10 mouse cellular contexts compared by ENCODE assay signal in the genomic region with DNA sequence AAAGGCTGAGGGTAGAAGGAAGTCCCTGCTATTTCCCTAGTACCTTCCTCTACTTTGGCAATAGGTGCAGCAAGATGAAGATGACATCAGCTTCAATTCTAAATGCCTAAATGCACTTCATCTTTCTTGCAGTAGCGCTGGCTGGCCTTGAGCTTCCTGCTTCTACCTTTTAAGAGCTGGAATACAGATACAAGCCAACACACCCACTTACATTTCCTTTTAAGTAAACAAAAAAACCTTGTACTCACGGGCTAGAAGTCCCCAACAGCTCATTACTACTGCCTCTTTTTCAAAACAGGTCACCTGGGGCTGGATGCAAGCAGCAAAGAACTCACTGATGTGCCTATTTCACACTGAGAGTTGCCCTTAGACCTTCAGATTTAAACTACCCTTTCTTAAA. TPM values are rescaled to one million over a fixed set of nuclear protein-coding genes. Genes with fewer than 3 reads are reported as not detected.
DNase-seq lines count a peak whose midpoint lies in the region; ATAC-seq and TF ChIP-seq lines count a peak whose summit lies in the region.
"Had no signal": no experiment of that assay in that cellular context is flagged by ENCODE, and none has a peak within 500 bp of the region (broad histone marks: within the 10 kb centered on the region; RNA-seq: fewer than 3 reads in every experiment).

No protein-coding gene starts in this region.

- H3K4me2 ChIP-seq in heart, embryonic 13.5 days, result peak overlapping the region; percentile 90
- no peak overlapping the region for H3K4me2 ChIP-seq in midbrain, postnatal 0 days (ENCODE audit: low read depth, low read length, poor library complexity, severe bottlenecking)
- peak overlapping the region; percentile 88; the same call in 1 of the 2 replicates for H3K4me2 ChIP-seq in liver, embryonic 13.5 days
- peak overlapping the region; percentile 72; the same call in 1 of the 2 replicates for H3K4me2 ChIP-seq in stomach, embryonic 15.5 days

- DNase-seq in heart, postnatal 10 days, result no peak
- no peak for DNase-seq in midbrain, embryonic 10.5 days (ENCODE audit: low spot score)
- DNase-seq in midbrain, postnatal 0 days (ENCODE audit: low spot score), result no peak
- no peak for DNase-seq in liver, embryonic 13.5 days
- no peak for DNase-seq in right cerebral cortex, adult 2 months (ENCODE audit: low spot score in 2 of 2)
- DNase-seq in adrenal gland, postnatal 36 days, result no peak
- DNase-seq: cerebellum, adult 9-11 months; lung, postnatal 10 days had no signal

- intact Hi-C loops in heart, postnatal 10 days (cut with DNase I), result no loop called here

- H3K4me3 ChIP-seq in heart, embryonic 13.5 days, result peak overlapping the region; percentile 4; the same call in 1 of the 2 replicates
- peak overlapping the region; percentile 92; the same call in 1 of the 2 replicates for H3K4me3 ChIP-seq in midbrain, embryonic 10.5 days
- H3K4me3 ChIP-seq in midbrain, postnatal 0 days (ENCODE audit: low read depth, low read length), result no peak overlapping the region
- H3K4me3 ChIP-seq in liver, embryonic 13.5 days (replicated peaks), result no peak overlapping the region
- H3K4me3 ChIP-seq in stomach, embryonic 15.5 days (replicated peaks), result no peak overlapping the region

- peaks cover 13% of the 10 kb centered on the region for H3K36me3 ChIP-seq in heart, embryonic 13.5 days
- H3K36me3 ChIP-seq in midbrain, embryonic 10.5 days, result peaks cover 23% of the 10 kb centered on the region
- H3K36me3 ChIP-seq in midbrain, postnatal 0 days (ENCODE audit: insufficient read depth, low read length), result no peaks in the 10 kb centered on the region
- H3K36me3 ChIP-seq in liver, embryonic 13.5 days, result peaks cover 14% of the 10 kb centered on the region
- no peaks in the 10 kb centered on the region for H3K36me3 ChIP-seq in stomach, embryonic 15.5 days

- peak overlapping the region; percentile 56 for H3K9ac ChIP-seq in heart, embryonic 13.5 days
- no peak overlapping the region for H3K9ac ChIP-seq in midbrain, postnatal 0 days (replicated peaks; ENCODE audit: low read length, poor library complexity, severe bottlenecking)
- H3K9ac ChIP-seq in liver, embryonic 13.5 days, result no peak overlapping the region; the same call in 1 of the 2 replicates
- 0 out of 2 replicates have a peak overlapping the region, but pooled peaks have one; percentile 9 for H3K9ac ChIP-seq in stomach, embryonic 15.5 days

- H3K4me1 ChIP-seq in heart, embryonic 13.5 days, result peaks cover 62% of the 10 kb centered on the region
- peaks cover 46% of the 10 kb centered on the region for H3K4me1 ChIP-seq in midbrain, embryonic 10.5 days
- 0 out of 2 replicates have a peak, but pooled peaks cover 3% of the 10 kb centered on the region for H3K4me1 ChIP-seq in midbrain, postnatal 0 days (ENCODE audit: insufficient read depth, low read length)
- H3K4me1 ChIP-seq in liver, embryonic 13.5 days (replicated peaks), result peaks cover 67% of the 10 kb centered on the region
- H3K4me1 ChIP-seq in stomach, embryonic 15.5 days, result peaks cover 24% of the 10 kb centered on the region

- H3K27me3 ChIP-seq in heart, embryonic 13.5 days (replicated peaks), result no peaks in the 10 kb centered on the region
- H3K27me3 ChIP-seq in midbrain, embryonic 10.5 days (ENCODE audit: low read depth, poor library complexity, severe bottlenecking), result no peaks in the 10 kb centered on the region
- H3K27me3 ChIP-seq in midbrain, postnatal 0 days (ENCODE audit: insufficient read depth, low read length), result no peaks in the 10 kb centered on the region
- no peaks in the 10 kb centered on the region for H3K27me3 ChIP-seq in liver, embryonic 13.5 days
- H3K27me3 ChIP-seq in stomach, embryonic 15.5 days (replicated peaks), result no peaks in the 10 kb centered on the region

- TF ChIP-seq CTCF in midbrain, postnatal 0 days (IDR thresholded peaks at IDR 0.05), result no peak

- ATAC-seq in heart, embryonic 13.5 days (ENCODE audit: extremely low read depth, insufficient number of reproducible peaks, low FRiP score, low TSS enrichment), result no peak
- ATAC-seq in midbrain, postnatal 0 days (ENCODE audit: low FRiP score), result no peak
- no peak for ATAC-seq in liver, embryonic 13.5 days (ENCODE audit: low read depth)
- ATAC-seq in stomach, embryonic 15.5 days (ENCODE audit: insufficient read depth, low FRiP score, low read depth), result no peak

- H3K9me3 ChIP-seq in heart, embryonic 13.5 days, result no peaks in the 10 kb centered on the region
- no peaks in the 10 kb centered on the region for H3K9me3 ChIP-seq in midbrain, embryonic 10.5 days (replicated peaks)
- H3K9me3 ChIP-seq in midbrain, postnatal 0 days (ENCODE audit: low read length), result no peaks in the 10 kb centered on the region
- H3K9me3 ChIP-seq in liver, embryonic 13.5 days (replicated peaks), result no peaks in the 10 kb centered on the region
- H3K9me3 ChIP-seq in stomach, embryonic 15.5 days, result no peaks in the 10 kb centered on the region

- WGBS in heart, embryonic 13.5 days, result 67% methylated on average over 2 of the region's 2 CpGs
- 87% methylated on average over 2 of the region's 2 CpGs for WGBS in midbrain, embryonic 10.5 days
- WGBS in midbrain, postnatal 0 days, result 70% methylated on average over 2 of the region's 2 CpGs
- 48% methylated on average over 2 of the region's 2 CpGs for WGBS in liver, embryonic 13.5 days (ENCODE audit: insufficient replicate concordance)
- 40% methylated on average over 2 of the region's 2 CpGs for WGBS in stomach, embryonic 15.5 days

- H3K27ac ChIP-seq in heart, embryonic 13.5 days (replicated peaks), result no peak overlapping the region
- no peak overlapping the region for H3K27ac ChIP-seq in midbrain, embryonic 10.5 days (replicated peaks)
- H3K27ac ChIP-seq in midbrain, postnatal 0 days (ENCODE audit: low read depth, low read length), result no peak overlapping the region
- H3K27ac ChIP-seq in liver, embryonic 13.5 days, result no peak overlapping the region
- 0 out of 2 replicates have a peak overlapping the region, but pooled peaks have one; percentile 11 for H3K27ac ChIP-seq in stomach, embryonic 15.5 days

RNA-seq across cellular contexts. Expression of a gene that starts 2.4 kb away (rescaled TPM):
- 217 and 223 TPM in 2 replicates for polyA plus RNA-seq in heart, embryonic 13.5 days (2015; fragmentation: Nextera tagmentation; extraction: Ambion mirVana)
- total RNA-seq in heart, postnatal 10 days (2021), result 100 to 1,000 TPM; 192 to 197 TPM
- 382 and 401 TPM in 2 replicates for polyA plus RNA-seq in midbrain, embryonic 10.5 days (2016; fragmentation: Nextera tagmentation; extraction: Ambion mirVana)
- 138 and 173 TPM in 2 replicates for total RNA-seq in midbrain, postnatal 0 days (2014; rRNA removed)
- 258 and 263 TPM in 2 replicates for polyA plus RNA-seq in midbrain, postnatal 0 days (2015; fragmentation: Nextera tagmentation; extraction: Ambion mirVana)
- 96.7 and 108 TPM in 2 replicates for polyA plus RNA-seq in liver, embryonic 13.5 days (2015; fragmentation: Nextera tagmentation; extraction: Ambion mirVana)
- 185 and 205 TPM in 2 replicates for polyA plus RNA-seq in stomach, embryonic 15.5 days (2015; fragmentation: Nextera tagmentation; extraction: Ambion mirVana)
- 100 to 1,000 TPM; 149 to 150 TPM for total RNA-seq in adrenal gland, postnatal 36 days (2021)

RNA-seq across cellular contexts. Expression of a gene that starts 43.6 kb away (rescaled TPM):
- polyA plus RNA-seq in heart, embryonic 13.5 days (2015; fragmentation: Nextera tagmentation; extraction: Ambion mirVana), result 1.2 and 2.3 TPM in 2 replicates
- total RNA-seq in heart, postnatal 10 days (2021), result not detected
- polyA plus RNA-seq in midbrain, embryonic 10.5 days (2016; fragmentation: Nextera tagmentation; extraction: Ambion mirVana), result 0.43 and 0.96 TPM in 2 replicates
- 10.0 TPM in 1 of 2 replicates, not detected in the other for total RNA-seq in midbrain, postnatal 0 days (2014; rRNA removed)
- polyA plus RNA-seq in midbrain, postnatal 0 days (2015; fragmentation: Nextera tagmentation; extraction: Ambion mirVana), result 0.51 TPM in 1 of 2 replicates, not detected in the other
- polyA plus RNA-seq in liver, embryonic 13.5 days (2015; fragmentation: Nextera tagmentation; extraction: Ambion mirVana), result 23.6 and 25.4 TPM in 2 replicates
- polyA plus RNA-seq in stomach, embryonic 15.5 days (2015; fragmentation: Nextera tagmentation; extraction: Ambion mirVana), result 11.5 and 13.7 TPM in 2 replicates
- 1 to 10 TPM in 1 of 2 experiments, under 1 TPM in 1; 0.43 to 2.6 TPM for total RNA-seq in adrenal gland, postnatal 36 days (2021)

RNA-seq across cellular contexts. Expression of a gene that starts 53.3 kb away (rescaled TPM):
- polyA plus RNA-seq in heart, embryonic 13.5 days (2015; fragmentation: Nextera tagmentation; extraction: Ambion mirVana), result 26.6 and 31.4 TPM in 2 replicates
- total RNA-seq in heart, postnatal 10 days (2021), result 10 to 100 TPM; 20.3 to 26.8 TPM
- polyA plus RNA-seq in midbrain, embryonic 10.5 days (2016; fragmentation: Nextera tagmentation; extraction: Ambion mirVana), result 82.0 and 86.7 TPM in 2 replicates
- total RNA-seq in midbrain, postnatal 0 days (2014; rRNA removed), result 44.5 and 63.0 TPM in 2 replicates
- 75.4 and 76.2 TPM in 2 replicates for polyA plus RNA-seq in midbrain, postnatal 0 days (2015; fragmentation: Nextera tagmentation; extraction: Ambion mirVana)
- 64.3 and 69.3 TPM in 2 replicates for polyA plus RNA-seq in liver, embryonic 13.5 days (2015; fragmentation: Nextera tagmentation; extraction: Ambion mirVana)
- polyA plus RNA-seq in stomach, embryonic 15.5 days (2015; fragmentation: Nextera tagmentation; extraction: Ambion mirVana), result 67.5 and 73.2 TPM in 2 replicates
- total RNA-seq in adrenal gland, postnatal 36 days (2021), result 10 to 100 TPM; 46.9 to 59.3 TPM

Comparison
In these comparisons a context has a peak if more than half of its experiments do, and no peak if none do; other contexts are left out.
1. H3K4me3 ChIP-seq: peak in heart, embryonic 13.5 days (single experiment) and midbrain, embryonic 10.5 days (single experiment); none in midbrain, postnatal 0 days (single experiment), liver, embryonic 13.5 days (single experiment) and stomach, embryonic 15.5 days (single experiment).
2. H3K9ac ChIP-seq: peak in heart, embryonic 13.5 days (single experiment) and stomach, embryonic 15.5 days (single experiment); none in midbrain, postnatal 0 days (single experiment) and liver, embryonic 13.5 days (single experiment).